In genomic region chr11:97279040-97279404, GRCm38 (mm10) we compare ENCODE assay signal across 8 mouse cellular contexts. TPM values are rescaled to one million over a fixed set of nuclear protein-coding genes. Genes with fewer than 3 reads are reported as not detected.
A peak's percentile ranks its signal among the peaks of the same experiment; 100 is the strongest.
DNase-seq lines count a peak whose midpoint lies in the region; ATAC-seq and TF ChIP-seq lines count a peak whose summit lies in the region.

No protein-coding gene starts in this region.

- peak overlapping the region; percentile 100 for H3K4me3 ChIP-seq in lung, embryonic 16.5 days (ENCODE audit: low read length)
- H3K4me3 ChIP-seq in embryonic fibroblast, embryonic 13.5 days (ENCODE audit: insufficient read depth, low read length) = peak overlapping the region; percentile 88
- peak overlapping the region; percentile 95 for H3K4me3 ChIP-seq in limb, embryonic 11.5 days (ENCODE audit: low read depth, low read length)
- H3K4me3 ChIP-seq in thymus, adult 2 months (ENCODE audit: control insufficient read depth, insufficient read depth, low read length) = no peak overlapping the region; the same call in 1 of the 2 replicates

- H3K4me2 ChIP-seq in lung, embryonic 16.5 days (ENCODE audit: low read depth, low read length) = peak overlapping the region; percentile 68
- H3K4me2 ChIP-seq in limb, embryonic 11.5 days (ENCODE audit: low read depth, severe bottlenecking) = peak overlapping the region; percentile 65

- no peak for ATAC-seq in lung, embryonic 16.5 days (ENCODE audit: low read depth)
- ATAC-seq in limb, embryonic 11.5 days (ENCODE audit: insufficient number of reproducible peaks, low FRiP score, low TSS enrichment, low read depth) = no peak

- peak overlapping the region; percentile 97 for H3K27ac ChIP-seq in lung, embryonic 16.5 days (ENCODE audit: low read length)
- H3K27ac ChIP-seq in embryonic fibroblast, embryonic 13.5 days (ENCODE audit: insufficient read depth, low read length) = peak overlapping the region; percentile 74
- H3K27ac ChIP-seq in limb, embryonic 11.5 days (replicated peaks; ENCODE audit: low read depth, low read length) = no peak overlapping the region
- no peak overlapping the region for H3K27ac ChIP-seq in thymus, adult 2 months (ENCODE audit: control insufficient read depth, insufficient read depth, low read length)

- no peak for DNase-seq in lung, postnatal 36 days
- DNase-seq in limb, embryonic 11.5 days (ENCODE audit: low spot score) = no peak
- DNase-seq in retina, postnatal 7 days (ENCODE audit: low read depth, low spot score) = peak; percentile 4
- no peak for DNase-seq in cerebellum, adult 9-11 months
- no peak for DNase-seq in layer of hippocampus, adult 11-12 months (ENCODE audit: low spot score)
- DNase-seq in thymus, adult 2 months = no peak

- H3K27me3 ChIP-seq in lung, embryonic 16.5 days (ENCODE audit: control insufficient read depth, insufficient read depth, low read depth, low read length) = no peaks in the 10 kb centered on the region
- H3K27me3 ChIP-seq in limb, embryonic 11.5 days (ENCODE audit: control insufficient read depth, insufficient read depth, low read length) = no peaks in the 10 kb centered on the region
- H3K27me3 ChIP-seq in thymus, adult 2 months (ENCODE audit: control insufficient read depth, insufficient read depth, low read length) = no peaks in the 10 kb centered on the region

- TF ChIP-seq POLR2A in embryonic fibroblast, embryonic 13.5 days (IDR thresholded peaks at IDR 0.05; ENCODE audit: low read depth, low read length) = no peak
- TF ChIP-seq POLR2A in thymus, adult 2 months (IDR thresholded peaks at IDR 0.05; ENCODE audit: control insufficient read depth, extremely low read depth, insufficient read depth, low read length, poor library complexity) = no peak

- H3K36me3 ChIP-seq in lung, embryonic 16.5 days (ENCODE audit: control insufficient read depth, insufficient read depth, low read length) = no peaks in the 10 kb centered on the region
- no peaks in the 10 kb centered on the region for H3K36me3 ChIP-seq in limb, embryonic 11.5 days (ENCODE audit: control insufficient read depth, insufficient read depth, low read length)
- no peaks in the 10 kb centered on the region for H3K36me3 ChIP-seq in thymus, adult 2 months (ENCODE audit: control insufficient read depth, insufficient read depth, low read length)

- H3K4me1 ChIP-seq in lung, embryonic 16.5 days (replicated peaks; ENCODE audit: control insufficient read depth, insufficient read depth, low read length) = peaks cover 11% of the 10 kb centered on the region
- H3K4me1 ChIP-seq in embryonic fibroblast, embryonic 13.5 days (ENCODE audit: control insufficient read depth, insufficient read depth, low read length) = peaks cover 7% of the 10 kb centered on the region
- peaks cover 6% of the 10 kb centered on the region; the same call in 1 of the 2 replicates for H3K4me1 ChIP-seq in limb, embryonic 11.5 days (ENCODE audit: control insufficient read depth, insufficient read depth, low read length)
- peaks cover 13% of the 10 kb centered on the region for H3K4me1 ChIP-seq in thymus, adult 2 months (replicated peaks; ENCODE audit: control insufficient read depth, insufficient read depth, low read length)

- H3K9me3 ChIP-seq in lung, embryonic 16.5 days (ENCODE audit: control insufficient read depth, low read length) = no peaks in the 10 kb centered on the region
- no peaks in the 10 kb centered on the region for H3K9me3 ChIP-seq in limb, embryonic 11.5 days (ENCODE audit: control insufficient read depth, low read length)

- 9% methylated on average over 11 of the region's 11 CpGs for WGBS in lung, embryonic 16.5 days
- 37% methylated on average over 11 of the region's 11 CpGs for WGBS in limb, embryonic 11.5 days
- WGBS in thymus, adult 2 months = 10% methylated on average over 11 of the region's 11 CpGs

- peak overlapping the region; percentile 100 for H3K9ac ChIP-seq in lung, embryonic 16.5 days (ENCODE audit: low read length)
- H3K9ac ChIP-seq in limb, embryonic 11.5 days (ENCODE audit: low read length) = no peak overlapping the region; the same call in 1 of the 2 replicates

- TF ChIP-seq CTCF in embryonic fibroblast, embryonic 13.5 days (IDR thresholded peaks at IDR 0.05; ENCODE audit: borderline replicate concordance, insufficient read depth, low read length) = no peak
- no peak for TF ChIP-seq CTCF in thymus, adult 2 months (IDR thresholded peaks at IDR 0.05; ENCODE audit: borderline replicate concordance, control insufficient read depth, extremely low read depth, insufficient read depth, low read length, poor library complexity)

RNA-seq across cellular contexts. Expression of gene Npepps, which starts 1.4 kb away (rescaled TPM):
- 74.5 and 86.5 TPM in 2 replicates for polyA plus RNA-seq in lung, embryonic 16.5 days (2015; fragmentation: Nextera tagmentation; extraction: Ambion mirVana)
- polyA plus RNA-seq in embryonic fibroblast, embryonic 13.5 days (2011; ENCODE audit: insufficient read length, low read depth, missing spikeins) = 137 and 148 TPM in 2 replicates
- polyA plus RNA-seq in limb, embryonic 11.5 days (2014; fragmentation: Nextera tagmentation; extraction: Ambion mirVana) = 64.1 and 80.1 TPM in 2 replicates
- polyA plus RNA-seq in thymus, adult 2 months (2012; rRNA removed) = 36.9 and 42.9 TPM in 2 replicates

RNA-seq across cellular contexts. Expression of gene Mrpl45, which starts 36.5 kb away (rescaled TPM):
- polyA plus RNA-seq in lung, embryonic 16.5 days (2015; fragmentation: Nextera tagmentation; extraction: Ambion mirVana) = 42.2 and 43.0 TPM in 2 replicates
- polyA plus RNA-seq in embryonic fibroblast, embryonic 13.5 days (2011; ENCODE audit: insufficient read length, low read depth, missing spikeins) = 29.2 and 32.4 TPM in 2 replicates
- polyA plus RNA-seq in limb, embryonic 11.5 days (2014; fragmentation: Nextera tagmentation; extraction: Ambion mirVana) = 57.2 and 58.2 TPM in 2 replicates
- polyA plus RNA-seq in thymus, adult 2 months (2012; rRNA removed) = 13.2 and 14.1 TPM in 2 replicates

Comparison
In these comparisons a context has a peak if more than half of its experiments do, and no peak if none do; other contexts are left out.
1. H3K27ac ChIP-seq: peak in lung, embryonic 16.5 days (single experiment) and embryonic fibroblast, embryonic 13.5 days (single experiment); none in limb, embryonic 11.5 days (single experiment) and thymus, adult 2 months (single experiment).